Mouse (Mus musculus): ENCODE data around the gene Gm21915.

DNA sequence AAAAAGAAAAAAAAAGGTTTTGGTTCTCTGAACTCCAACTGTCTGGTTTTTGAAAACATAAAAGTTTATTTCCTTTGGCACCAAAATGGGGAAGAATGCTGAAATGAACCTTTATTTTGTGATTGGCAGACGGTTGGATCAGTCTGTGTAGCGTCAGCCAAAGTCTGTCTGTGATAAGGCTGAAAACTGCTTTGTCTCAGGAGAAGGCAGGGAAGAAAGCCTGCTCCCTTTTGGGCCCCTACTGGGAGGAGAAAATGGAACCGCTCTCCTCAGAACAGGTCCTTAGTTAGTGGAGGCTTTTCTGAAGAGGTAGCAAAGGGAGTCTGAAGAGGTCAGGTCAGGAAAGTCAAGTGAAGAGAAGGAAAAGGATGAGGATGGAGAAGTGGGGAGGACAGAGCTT, 22.6 kb downstream of the Gm21915 start:
- TF ChIP-seq POLR2A (IDR thresholded peaks at IDR 0.05; ENCODE audit: low read depth, low read length) (no peak), CTCF (IDR thresholded peaks at IDR 0.05; ENCODE audit: extremely low read depth, insufficient read depth, insufficient read length, insufficient replicate concordance) (no peak)
